Mouse (Mus musculus) ZHBTc4 (cell line): ENCODE data around the gene Ebf3.
A peak's percentile ranks its signal among the peaks of the same experiment; 100 is the strongest.

Experiments
- DNase-seq: peaks from one replicate; pipeline ENCODE4 v3.0.0-alpha.2; 2011; ENCODE audit warnings: low read depth, low spot score

The Ebf3 gene

DNA sequence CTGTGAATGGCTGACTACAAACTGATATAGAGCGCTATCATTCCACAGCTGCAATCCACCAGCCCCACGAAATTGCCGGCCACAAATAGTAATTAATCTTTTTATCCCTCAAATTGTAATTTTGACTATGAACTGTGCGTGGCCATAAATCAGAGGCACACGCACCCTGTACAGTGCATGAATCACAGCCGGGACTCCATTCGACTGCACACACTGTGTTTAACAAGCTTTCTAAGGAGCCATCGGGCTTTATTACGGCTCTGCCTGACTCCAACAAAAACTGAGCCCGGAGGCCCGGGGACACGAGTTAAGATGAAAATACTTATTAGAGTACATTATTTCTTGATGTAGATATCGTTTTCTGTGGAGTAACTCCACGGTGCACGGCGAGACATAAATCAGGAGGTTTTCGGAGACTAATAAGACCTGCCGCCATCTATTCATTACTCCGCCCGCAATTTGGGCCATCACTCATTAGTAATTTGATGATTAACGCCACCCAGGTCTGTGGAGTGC is 107.4 kb downstream of the Ebf3 start:
- DNase-seq, result no peak

DNA sequence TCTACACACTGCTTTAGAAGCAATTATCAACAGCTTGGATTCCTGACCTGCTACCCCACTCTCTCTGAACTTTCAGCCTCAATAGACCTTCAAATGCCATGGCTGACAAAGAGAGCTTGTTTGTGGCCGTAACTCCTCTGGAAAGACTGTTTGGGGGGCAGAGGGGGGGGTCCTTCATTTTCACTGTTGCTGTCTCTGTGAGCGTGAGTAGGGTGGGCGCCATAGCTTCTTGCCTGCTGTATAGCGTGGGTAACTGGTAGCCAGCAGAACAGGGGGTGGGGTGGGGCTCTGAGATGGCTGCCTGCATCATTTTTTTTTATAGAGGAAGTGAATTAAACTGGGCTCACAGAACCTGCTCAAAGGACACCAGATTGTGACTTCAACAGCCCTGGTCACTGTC is 114.7 kb downstream of the Ebf3 start:
- no peak for DNase-seq

DNA sequence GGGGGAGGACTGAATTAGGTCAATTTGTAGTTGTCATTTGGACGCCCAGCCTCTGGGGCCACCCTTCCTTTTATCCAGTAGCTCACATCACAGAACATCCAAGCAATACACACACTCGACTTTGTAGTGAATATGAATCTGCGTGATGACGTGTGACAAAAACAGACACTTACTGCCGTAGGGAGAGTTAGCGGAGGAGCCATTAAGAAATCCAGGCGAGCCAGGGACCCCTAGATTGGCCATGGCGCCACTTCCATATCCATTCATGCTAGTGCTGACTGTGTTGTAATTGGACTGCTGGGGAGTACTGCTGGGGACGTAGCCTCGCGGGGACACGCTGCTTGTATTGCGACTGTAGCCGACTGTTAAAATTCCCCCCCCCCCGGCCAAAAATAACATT is 115.3 kb downstream of the Ebf3 start:
- no peak for DNase-seq

DNA sequence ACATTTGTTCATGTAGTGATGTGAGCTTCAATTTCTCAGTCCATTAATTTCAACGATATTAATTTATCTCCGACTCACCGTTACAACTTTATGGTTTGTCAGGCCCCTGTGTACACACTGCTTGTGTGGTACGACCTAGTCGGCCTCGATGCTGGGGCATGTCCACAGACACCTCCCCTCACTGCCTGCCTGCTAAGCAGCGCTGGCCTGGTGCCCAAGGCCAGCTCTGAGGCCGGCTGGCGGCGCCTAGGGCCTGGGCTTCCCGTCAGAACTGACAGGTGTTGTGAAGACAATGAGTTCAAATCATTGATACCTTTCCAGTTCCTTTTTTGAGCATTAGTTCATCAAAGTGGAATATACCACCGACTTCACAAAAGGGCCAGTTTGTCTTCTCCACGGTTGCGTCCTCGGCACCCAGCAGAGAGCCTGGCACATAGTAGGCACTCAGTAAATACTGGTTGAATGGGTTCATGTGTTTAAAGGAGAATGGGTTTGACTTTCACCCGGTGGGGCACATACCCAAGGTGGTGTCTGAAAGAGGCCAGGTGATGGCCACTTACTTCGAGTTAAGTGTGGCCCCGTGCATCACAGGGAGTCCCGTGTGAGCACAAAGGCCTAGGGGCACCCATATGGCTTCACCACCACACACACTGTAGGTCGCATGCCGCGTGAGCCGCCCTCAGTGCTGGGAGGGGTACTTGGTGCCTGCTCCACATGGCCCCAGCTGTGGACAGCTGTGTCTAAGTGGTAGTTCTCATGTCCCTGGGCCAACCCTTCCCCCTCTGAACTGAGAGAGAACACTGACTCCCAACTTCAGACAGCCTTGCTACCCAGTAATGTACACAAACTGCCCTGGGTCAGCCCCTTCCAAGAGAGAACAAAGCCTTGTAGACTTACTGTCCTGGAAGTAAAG is 116.9 kb downstream of the Ebf3 start:
- no peak for DNase-seq

DNA sequence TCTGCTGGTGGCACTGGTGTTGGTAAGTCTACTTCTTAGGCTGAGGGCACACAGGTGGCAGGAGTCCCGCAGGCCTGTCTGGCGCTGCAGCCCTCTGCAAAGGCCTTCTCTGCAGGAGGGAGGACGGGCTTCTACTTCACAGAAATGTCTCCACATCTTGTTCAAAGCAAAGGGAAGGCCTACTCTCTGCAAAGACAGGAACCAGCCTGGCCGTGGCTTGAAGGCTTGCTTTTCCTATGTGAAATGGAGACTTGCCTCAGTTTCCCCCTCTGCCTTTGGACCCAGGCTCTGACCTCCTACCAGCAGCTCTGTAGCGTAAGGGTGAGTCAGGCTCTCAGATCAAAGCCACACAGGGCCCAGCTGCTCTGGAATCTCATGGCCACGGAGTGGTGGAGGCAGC is 117.7 kb downstream of the Ebf3 start:
- DNase-seq, result no peak

DNA sequence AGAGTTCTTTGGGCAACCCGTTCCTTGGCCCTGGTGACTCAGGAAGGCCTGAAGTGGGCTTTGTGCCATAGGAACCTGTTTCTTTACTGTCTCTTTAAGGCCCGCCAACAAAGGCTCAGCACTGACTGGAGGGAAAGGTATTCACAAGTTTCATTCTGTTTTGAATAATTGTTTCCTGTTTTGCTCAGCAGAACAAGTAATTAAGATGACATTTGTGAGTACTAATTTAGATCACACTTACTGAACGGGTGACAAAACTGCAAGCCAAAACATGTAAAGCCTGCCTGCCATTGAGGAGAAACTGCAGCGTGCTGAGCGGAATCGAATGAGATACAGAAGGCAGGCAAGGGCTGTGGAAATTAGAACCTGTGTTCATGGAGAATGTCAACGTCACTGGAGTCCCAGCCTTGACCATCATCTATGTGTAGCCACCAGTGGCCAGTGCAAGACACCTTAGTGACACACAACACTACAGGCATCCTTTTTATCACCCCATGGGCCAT is 121.4 kb downstream of the Ebf3 start:
- DNase-seq, result no peak

DNA sequence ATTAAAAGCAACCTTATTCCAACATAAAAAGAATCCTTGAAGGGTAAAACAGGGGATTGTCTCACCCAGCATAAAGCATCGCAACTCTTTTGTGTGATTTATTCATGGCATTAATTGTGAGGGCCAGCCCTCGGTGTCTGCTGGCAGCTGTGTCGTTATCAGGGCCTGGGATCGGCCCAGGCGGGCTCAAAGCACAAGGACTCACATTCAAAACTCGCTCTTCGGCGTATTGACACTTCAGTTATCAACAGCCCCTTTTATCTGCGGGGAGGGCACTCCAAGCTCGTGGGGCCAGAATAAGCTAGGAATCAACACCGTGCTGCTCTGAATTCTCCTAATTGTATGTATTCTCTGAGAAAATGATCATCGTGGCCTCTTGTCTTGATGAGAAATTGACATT is 122.4 kb downstream of the Ebf3 start:
- DNase-seq, result no peak

DNA sequence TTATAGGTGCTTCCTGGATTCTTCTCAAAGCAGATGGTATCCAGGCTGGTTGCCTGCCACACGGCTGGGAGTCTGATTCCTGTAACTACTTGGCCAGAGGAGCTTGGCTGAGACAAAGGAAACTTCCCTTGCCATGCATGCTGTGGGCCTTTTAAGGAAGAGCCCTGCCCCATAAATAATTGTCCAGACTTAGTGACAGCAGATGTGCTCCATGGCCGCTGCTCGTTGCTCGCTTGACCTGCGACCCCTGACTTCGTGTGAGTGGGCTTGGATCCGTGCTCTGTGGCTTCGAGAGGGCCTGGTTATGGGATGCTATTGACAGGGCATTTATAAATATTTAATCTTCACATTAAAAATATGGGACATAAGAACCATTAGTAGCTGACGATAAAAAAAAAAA is 142.0 kb downstream of the Ebf3 start:
- DNase-seq, result no peak

DNA sequence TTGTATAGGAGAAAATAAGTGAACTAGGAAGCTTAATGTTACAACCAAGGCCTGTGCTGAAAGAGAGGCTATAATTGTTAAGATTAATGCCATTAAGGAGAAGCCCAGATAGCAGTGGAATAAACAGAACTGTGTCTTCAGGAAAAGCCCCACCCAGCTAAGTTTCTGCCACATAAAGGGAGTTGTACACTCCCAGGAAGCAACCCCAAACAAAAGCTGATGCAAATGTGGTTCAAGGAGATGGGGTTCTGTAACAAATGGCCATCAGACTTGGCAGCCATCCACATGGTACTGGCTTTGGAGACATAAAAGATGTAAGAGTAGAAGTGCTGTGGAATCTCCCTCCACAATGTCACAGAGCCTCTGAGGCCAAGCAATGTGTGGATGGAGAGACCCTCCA is 155.2 kb downstream of the Ebf3 start:
- peak; percentile 23 for DNase-seq

DNA sequence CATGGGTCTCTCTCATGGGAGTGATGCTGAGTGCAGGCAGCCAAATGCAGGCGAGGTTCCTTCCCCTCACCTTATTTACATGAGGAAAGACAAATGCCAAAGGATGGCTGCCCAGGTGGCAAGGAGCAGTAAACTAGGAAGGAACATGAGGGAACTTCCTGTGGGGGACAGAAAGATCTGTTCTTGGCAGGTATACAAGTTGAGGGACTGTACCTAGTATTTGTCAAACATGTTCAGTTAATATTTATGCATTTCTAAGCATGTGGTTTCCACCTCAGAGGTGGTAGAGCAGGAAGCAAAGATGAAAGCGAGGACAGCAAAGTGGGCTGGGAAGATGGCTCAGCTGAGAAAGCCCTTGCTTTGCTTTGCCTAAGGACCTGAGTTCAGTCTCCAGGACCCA is 159.6 kb downstream of the Ebf3 start:
- DNase-seq, result no peak

DNA sequence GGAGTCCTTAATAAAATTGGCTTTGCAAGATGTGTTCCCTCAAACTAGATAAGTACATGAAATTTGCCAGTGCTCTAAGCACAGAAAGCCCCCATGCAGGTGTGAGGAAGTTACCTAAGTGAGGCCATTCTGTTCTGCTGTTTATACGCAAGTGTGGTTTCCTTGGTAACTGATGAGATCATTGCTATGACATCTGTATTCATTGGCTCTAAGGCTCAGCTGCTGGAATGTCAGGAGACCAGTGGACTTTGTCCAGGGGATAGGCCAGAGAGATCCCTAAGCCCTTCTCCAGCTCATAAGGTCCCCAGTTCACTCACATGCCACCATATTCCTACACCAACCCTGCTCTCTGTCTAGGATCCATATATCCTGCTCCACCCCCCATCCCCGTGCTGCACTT is 162.4 kb downstream of the Ebf3 start:
- no peak for DNase-seq

DNA sequence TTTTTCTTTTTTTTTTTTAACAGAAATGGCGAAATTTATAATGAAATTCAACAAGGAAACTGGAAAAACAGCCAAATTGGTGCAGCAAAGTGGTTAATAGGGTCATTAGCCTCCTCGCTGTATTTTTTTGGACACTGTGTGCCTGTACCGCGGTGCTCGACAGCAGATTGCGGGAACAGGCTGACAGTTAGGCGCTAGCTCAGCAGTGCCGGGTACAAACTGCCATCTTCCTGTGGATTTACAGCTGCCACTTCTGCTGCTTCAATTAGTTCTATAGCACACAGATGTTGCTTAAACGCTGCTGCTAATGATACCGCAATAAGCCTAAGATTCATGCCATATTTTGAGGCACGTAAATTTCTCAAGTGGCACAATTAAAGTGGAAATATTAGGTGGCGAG is 167.1 kb downstream of the Ebf3 start:
- no peak for DNase-seq
